Mouse (Mus musculus): ENCODE measurements around the gene Nsmce4a. TPM values are rescaled to one million over a fixed set of nuclear protein-coding genes. Genes with fewer than 3 reads are reported as not detected.

Nsmce4a gene
- 29.6 and 36.3 TPM in 2 replicates for polyA plus RNA-seq (2012; rRNA removed)

DNA sequence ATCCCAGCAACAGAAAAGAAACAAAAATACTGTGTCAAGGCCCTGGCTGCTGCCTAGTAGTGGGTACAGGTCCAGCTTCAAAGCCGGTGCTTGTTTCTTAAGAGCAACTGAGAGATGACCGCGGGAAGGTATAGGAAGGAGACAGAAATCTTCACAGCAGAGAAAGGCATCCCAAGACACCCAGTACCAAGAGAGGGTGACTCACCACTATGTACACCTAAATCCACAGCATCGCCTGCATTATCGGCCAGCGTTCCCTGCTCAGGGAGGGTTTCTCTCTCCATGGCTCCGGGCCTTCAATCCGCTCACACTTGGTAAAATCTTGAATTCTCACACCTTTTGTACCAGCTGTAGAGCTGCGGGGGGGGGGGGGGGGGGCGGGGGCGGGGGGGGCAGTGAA is at the start of gene Nsmce4a:
Gene Nsmce4a, minus strand, starts transcription at position 298 of the 400 bp plus-strand sequence.
- peaks cover 5% of the 10 kb centered on the region; the same call in 1 of the 2 replicates for H3K4me1 ChIP-seq (ENCODE audit: control insufficient read depth, insufficient read depth, low read length)
- no peak for DNase-seq
- 62% methylated on average over 11 of the region's 11 CpGs for WGBS
- TF ChIP-seq POLR2A (IDR thresholded peaks at IDR 0.05; ENCODE audit: borderline replicate concordance, extremely low read depth, low read depth, low read length) = no peak
- H3K4me3 ChIP-seq (replicated peaks; ENCODE audit: extremely low read depth, low read depth, low read length) = no peak within 1 kb of the TSS

DNA sequence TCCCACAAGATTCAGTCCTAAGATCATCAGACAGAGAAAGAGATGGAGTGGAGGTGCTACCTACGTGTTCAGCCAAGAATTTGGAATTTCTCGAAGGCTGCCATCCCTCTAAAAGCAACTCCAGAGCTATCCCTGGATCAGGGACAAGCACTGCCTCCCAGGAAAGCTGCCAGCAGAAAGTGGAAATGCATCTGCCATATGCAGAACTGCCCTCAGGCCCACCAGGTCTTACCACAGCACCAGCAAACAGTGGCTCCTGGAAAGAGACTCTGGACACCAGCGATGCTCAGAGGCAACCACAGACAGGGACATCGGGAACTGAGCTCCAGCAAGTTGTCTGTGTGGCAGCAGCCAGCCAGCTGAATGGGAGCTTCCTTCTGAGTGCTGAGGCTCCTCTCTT is 49.4 kb upstream of the Nsmce4a start:
- no peak for DNase-seq
- TF ChIP-seq POLR2A (IDR thresholded peaks at IDR 0.05; ENCODE audit: borderline replicate concordance, extremely low read depth, low read depth, low read length) = no peak
- no peak for TF ChIP-seq CTCF (IDR thresholded peaks at IDR 0.05; ENCODE audit: insufficient read depth, low read length)
- WGBS = 87% methylated on average over 4 of the region's 4 CpGs
- Histone ChIP-seq H3K4me1 (ENCODE audit: control insufficient read depth, insufficient read depth, low read length) (no peaks in the 10 kb centered on the region), H3K4me3 (replicated peaks; ENCODE audit: extremely low read depth, low read depth, low read length) (no peak overlapping the region)

DNA sequence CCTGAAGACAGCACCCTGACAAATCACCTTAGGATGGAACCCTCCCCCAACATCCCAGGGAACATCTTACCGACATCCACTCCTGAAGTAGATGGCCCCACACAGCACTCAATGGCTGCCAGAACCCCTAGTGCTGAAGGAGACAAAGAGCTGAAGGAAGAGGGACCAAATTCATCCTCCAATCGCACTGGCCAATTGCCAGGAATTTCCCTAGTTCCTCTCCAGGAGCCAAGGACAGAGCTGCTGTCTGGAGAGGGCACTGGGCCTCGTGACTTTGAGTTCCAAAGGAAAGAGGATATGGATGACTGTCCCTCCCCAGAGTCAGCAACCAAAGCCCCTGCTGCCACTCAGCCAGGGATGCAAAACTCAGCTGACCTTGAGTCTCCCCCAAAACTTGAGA is 49.0 kb upstream of the Nsmce4a start:
- Histone ChIP-seq H3K4me3 (replicated peaks; ENCODE audit: extremely low read depth, low read depth, low read length) (no peak overlapping the region), H3K4me1 (ENCODE audit: control insufficient read depth, insufficient read depth, low read length) (no peaks in the 10 kb centered on the region)
- TF ChIP-seq POLR2A (IDR thresholded peaks at IDR 0.05; ENCODE audit: borderline replicate concordance, extremely low read depth, low read depth, low read length) = no peak
- no peak for TF ChIP-seq CTCF (IDR thresholded peaks at IDR 0.05; ENCODE audit: insufficient read depth, low read length)
- 43% methylated on average over 3 of the region's 3 CpGs for WGBS
- no peak for DNase-seq

DNA sequence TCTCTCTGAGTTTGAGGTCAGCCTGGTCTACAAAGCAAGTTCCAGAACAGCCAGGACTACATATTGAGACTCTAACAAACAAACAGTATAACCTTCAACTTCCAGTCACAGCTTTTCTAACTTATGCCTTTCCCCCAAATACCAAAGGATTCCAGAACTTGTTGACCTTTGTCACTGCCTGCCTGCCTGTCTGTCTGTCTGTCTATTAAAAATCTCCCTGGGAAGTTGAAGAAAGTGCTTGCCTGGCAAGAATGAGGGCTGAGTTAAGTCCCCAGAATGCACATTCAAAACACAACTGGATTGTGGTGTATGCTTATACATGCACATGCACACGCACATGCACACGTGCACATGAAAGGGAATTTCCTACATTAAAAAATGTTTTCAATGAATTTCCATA is 48.1 kb upstream of the Nsmce4a start:
- no peak for DNase-seq
- WGBS = 86% methylated on average over 2 of the region's 2 CpGs

DNA sequence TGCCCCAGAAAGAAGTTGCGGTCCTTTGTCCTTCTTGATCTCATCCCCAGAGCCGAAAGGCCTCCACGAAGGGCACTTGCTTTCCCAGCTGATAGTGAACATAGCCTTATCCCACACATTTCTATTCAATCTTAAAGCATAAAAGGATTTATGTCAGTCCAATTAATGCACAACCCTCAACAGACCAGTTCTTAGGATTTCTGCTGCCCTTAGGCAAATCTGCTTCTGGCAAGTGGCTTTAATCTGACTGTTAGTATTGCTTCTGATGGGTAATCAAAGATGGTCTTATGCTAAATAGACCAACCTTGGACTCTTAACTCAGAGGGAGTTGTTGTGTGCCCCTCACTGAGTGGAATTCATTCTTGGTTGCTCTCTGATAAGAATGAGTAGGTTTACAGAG is 44.7 kb upstream of the Nsmce4a start:
- no peak overlapping the region for H3K4me3 ChIP-seq (replicated peaks; ENCODE audit: extremely low read depth, low read depth, low read length)
- TF ChIP-seq POLR2A (IDR thresholded peaks at IDR 0.05; ENCODE audit: borderline replicate concordance, extremely low read depth, low read depth, low read length) = no peak
- TF ChIP-seq CTCF (IDR thresholded peaks at IDR 0.05; ENCODE audit: insufficient read depth, low read length) = no peak
- whole genome bisulfite sequencing = 94% methylated on average over 3 of the region's 3 CpGs
- no peaks in the 10 kb centered on the region for H3K4me1 ChIP-seq (ENCODE audit: control insufficient read depth, insufficient read depth, low read length)
- DNase-seq = no peak

More for the DNA sequence above, 48.1 kb upstream of the Nsmce4a start:
- Histone ChIP-seq H3K4me1 (ENCODE audit: control insufficient read depth, insufficient read depth, low read length) (no peaks in the 10 kb centered on the region), H3K4me3 (replicated peaks; ENCODE audit: extremely low read depth, low read depth, low read length) (no peak overlapping the region)
- TF ChIP-seq POLR2A (IDR thresholded peaks at IDR 0.05; ENCODE audit: borderline replicate concordance, extremely low read depth, low read depth, low read length) (no peak), CTCF (IDR thresholded peaks at IDR 0.05; ENCODE audit: insufficient read depth, low read length) (no peak)

DNA sequence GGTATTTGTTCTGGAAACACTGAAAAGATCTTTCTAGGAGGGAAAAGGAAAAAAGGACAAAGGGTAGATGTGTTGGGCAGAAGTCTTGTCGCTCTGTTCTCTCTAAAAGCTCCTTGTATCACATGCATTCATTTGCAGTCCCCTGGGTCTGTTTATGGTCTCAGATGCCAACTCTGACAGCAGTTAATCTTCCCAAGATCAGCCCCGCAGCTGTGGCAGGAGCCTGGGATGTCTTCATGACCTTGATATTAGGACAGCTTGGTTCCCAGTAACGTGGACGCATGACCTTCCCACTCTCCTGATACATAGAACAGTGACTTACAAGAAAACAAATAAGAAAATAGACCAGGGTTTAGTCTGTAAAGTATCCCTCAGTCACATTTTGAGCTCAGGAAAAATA is 41.1 kb upstream of the Nsmce4a start:
- DNase-seq = no peak
- Histone ChIP-seq H3K4me1 (ENCODE audit: control insufficient read depth, insufficient read depth, low read length) (no peaks in the 10 kb centered on the region), H3K4me3 (replicated peaks; ENCODE audit: extremely low read depth, low read depth, low read length) (no peak overlapping the region)
- 58% methylated on average over 4 of the region's 4 CpGs for WGBS
- TF ChIP-seq POLR2A (IDR thresholded peaks at IDR 0.05; ENCODE audit: borderline replicate concordance, extremely low read depth, low read depth, low read length) (no peak), CTCF (IDR thresholded peaks at IDR 0.05; ENCODE audit: insufficient read depth, low read length) (no peak)

DNA sequence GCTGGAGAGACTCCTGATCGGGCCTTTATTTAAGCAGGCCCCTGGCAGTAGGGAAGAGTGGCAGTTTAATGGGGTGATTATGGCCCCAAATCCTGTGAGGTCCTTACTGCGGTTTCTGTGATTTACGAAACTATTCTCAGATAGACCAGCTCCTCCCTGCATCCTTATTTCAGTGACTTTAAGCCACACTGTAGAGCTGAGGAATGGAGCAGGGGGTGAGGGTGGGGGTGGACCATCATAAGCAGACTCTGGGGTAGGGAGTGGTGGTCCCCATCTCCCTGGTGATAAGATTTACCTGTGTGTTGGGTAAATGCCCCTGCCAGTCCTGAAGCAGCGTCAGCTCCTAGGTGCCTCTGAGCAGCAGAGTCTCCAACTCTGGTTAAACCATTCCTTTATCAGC is 34.0 kb upstream of the Nsmce4a start:
- H3K4me3 ChIP-seq (replicated peaks; ENCODE audit: extremely low read depth, low read depth, low read length) = no peak overlapping the region
- TF ChIP-seq CTCF (IDR thresholded peaks at IDR 0.05; ENCODE audit: insufficient read depth, low read length) (no peak), POLR2A (IDR thresholded peaks at IDR 0.05; ENCODE audit: borderline replicate concordance, extremely low read depth, low read depth, low read length) (no peak)
- 94% methylated on average over 4 of the region's 4 CpGs for WGBS
- H3K4me1 ChIP-seq (ENCODE audit: control insufficient read depth, insufficient read depth, low read length) = no peaks in the 10 kb centered on the region
- no peak for DNase-seq

DNA sequence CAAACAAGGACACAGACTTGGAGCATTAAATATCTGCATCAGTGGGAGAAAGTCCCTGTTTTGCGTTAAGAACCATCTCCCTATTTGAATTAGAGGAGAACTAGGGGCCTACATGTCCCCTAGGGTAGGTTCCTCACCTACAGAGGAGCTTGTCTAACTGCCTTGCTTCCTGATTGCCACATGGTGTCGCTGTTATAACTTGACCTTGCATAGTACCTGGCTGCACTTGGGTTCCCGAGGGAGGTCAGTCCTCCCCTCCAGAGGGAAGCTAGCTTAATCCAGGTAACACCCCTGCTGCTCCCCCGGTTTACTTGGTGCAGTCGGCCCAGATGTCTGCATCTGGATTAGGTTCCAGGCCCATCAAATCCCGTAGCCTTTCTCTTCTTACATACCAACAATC is 32.2 kb upstream of the Nsmce4a start:
- no peak for DNase-seq
- H3K4me1 ChIP-seq (ENCODE audit: control insufficient read depth, insufficient read depth, low read length) = no peaks in the 10 kb centered on the region
- WGBS = 20% methylated on average over 6 of the region's 6 CpGs
- peak; percentile 66 for TF ChIP-seq CTCF (IDR thresholded peaks at IDR 0.05; ENCODE audit: insufficient read depth, low read length)
- no peak for TF ChIP-seq POLR2A (IDR thresholded peaks at IDR 0.05; ENCODE audit: borderline replicate concordance, extremely low read depth, low read depth, low read length)
- no peak overlapping the region for H3K4me3 ChIP-seq (replicated peaks; ENCODE audit: extremely low read depth, low read depth, low read length)

DNA sequence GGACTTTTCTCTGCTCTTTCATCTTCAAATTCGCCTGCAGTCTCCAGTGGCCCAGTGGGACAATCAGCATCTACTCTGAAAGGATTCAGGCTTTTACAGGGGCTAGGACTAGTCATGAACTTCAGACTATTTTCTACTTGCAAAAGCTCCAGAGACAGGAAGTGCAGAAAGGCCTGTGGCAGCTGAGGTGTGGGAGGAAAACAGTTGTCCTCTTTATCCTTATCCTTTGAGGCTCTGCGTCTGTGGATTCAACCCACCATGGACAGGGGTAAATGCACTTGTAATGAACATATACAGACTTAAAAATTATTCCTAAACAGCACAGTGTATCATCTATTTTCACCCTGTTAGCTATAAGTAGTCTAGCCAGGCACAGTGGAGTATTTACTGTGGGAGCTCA is 31.5 kb upstream of the Nsmce4a start:
- TF ChIP-seq CTCF (IDR thresholded peaks at IDR 0.05; ENCODE audit: insufficient read depth, low read length) (no peak), POLR2A (IDR thresholded peaks at IDR 0.05; ENCODE audit: borderline replicate concordance, extremely low read depth, low read depth, low read length) (no peak)
- 69% methylated on average over 2 of the region's 2 CpGs for WGBS
- DNase-seq = no peak
- Histone ChIP-seq H3K4me1 (ENCODE audit: control insufficient read depth, insufficient read depth, low read length) (no peaks in the 10 kb centered on the region), H3K4me3 (replicated peaks; ENCODE audit: extremely low read depth, low read depth, low read length) (no peak overlapping the region)

DNA sequence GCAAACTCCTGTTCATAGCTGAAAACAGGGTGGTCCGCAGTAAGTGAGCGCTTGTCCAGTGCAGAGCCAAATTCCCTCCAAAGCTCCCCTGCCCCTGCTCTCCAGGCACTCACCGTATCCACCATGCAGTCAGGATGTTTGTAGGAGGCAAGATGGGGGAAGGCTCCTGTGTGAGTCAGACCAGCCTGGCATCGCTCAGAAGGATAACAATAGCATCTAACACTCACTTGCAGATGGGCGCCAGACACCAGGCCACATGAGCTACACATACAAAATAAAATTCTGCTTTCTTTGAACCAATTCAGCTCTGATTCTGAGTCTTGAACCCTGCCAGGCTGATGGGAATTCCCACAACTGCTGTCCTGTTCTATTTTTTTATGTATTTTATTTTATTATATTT is 30.6 kb upstream of the Nsmce4a start:
- H3K4me1 ChIP-seq (ENCODE audit: control insufficient read depth, insufficient read depth, low read length) = no peaks in the 10 kb centered on the region
- TF ChIP-seq CTCF (IDR thresholded peaks at IDR 0.05; ENCODE audit: insufficient read depth, low read length) (no peak), POLR2A (IDR thresholded peaks at IDR 0.05; ENCODE audit: borderline replicate concordance, extremely low read depth, low read depth, low read length) (no peak)
- DNase-seq = no peak
- H3K4me3 ChIP-seq (replicated peaks; ENCODE audit: extremely low read depth, low read depth, low read length) = no peak overlapping the region
- WGBS = 81% methylated on average over 5 of the region's 5 CpGs

All from lung, adult 2 months (tissue).